Mouse (Mus musculus) CD4-positive, CD25-positive, alpha-beta regulatory T cell, adult 2 months (primary cell): ENCODE results near the gene Rubcnl.
A peak's percentile ranks its signal among the peaks of the same experiment; 100 is the strongest.

Experiments used
- DNase-seq: peaks from one replicate; pipeline ENCODE4 v3.0.0-alpha.2; 2012; ENCODE audit warnings: low read depth, low spot score

Gene Rubcnl

DNA sequence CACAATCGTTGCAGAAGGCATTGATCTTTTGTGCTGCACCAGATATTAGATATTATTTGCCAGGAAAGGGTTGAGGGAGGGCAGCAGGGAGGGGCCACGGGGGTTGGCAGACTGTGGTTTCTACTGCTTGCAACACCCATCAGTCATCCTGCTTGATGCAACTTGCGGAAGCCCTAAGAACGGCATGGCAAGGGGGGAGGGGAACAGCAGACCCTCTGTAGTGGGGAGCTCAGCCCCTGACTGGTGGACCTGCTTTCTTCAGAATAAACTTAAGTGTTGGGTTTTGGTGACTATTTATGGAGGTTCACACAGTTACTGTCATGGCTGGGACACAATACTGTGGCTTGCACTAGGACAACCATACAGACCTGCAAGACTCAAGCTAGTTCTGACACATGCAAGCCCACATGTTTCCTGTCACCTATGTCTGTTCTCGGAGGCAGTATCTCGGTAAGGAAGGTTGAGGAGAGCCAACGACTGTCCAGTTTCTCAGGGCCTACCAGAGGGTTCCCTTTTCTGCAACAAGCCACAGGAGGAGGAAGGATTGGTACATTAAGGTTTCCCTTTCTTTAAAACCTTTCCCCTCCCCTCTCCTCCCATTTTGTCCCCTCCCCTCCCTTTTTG, 53.6 kb downstream of the Rubcnl start:
- DNase-seq: peak; percentile 73

DNA sequence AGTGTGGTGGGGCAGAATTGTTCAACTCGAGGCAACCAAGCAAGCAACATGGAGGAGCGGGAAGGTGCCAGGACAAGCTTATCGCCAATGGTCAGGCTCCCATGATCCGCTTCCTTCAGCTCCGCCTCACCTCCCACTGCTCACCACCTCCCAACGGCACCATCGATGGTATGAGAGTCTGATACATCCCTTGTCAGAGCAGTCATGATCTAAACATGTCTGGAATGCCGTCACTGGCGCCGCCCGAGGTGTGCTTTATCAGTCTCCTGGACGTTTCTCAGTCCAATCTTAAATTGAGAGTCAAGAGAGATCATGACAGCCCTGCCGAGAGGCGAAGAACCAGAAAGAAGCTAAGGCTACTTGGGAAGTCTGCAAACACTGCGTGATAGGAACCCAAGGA, 55.3 kb downstream of the Rubcnl start:
- no peak for DNase-seq

DNA sequence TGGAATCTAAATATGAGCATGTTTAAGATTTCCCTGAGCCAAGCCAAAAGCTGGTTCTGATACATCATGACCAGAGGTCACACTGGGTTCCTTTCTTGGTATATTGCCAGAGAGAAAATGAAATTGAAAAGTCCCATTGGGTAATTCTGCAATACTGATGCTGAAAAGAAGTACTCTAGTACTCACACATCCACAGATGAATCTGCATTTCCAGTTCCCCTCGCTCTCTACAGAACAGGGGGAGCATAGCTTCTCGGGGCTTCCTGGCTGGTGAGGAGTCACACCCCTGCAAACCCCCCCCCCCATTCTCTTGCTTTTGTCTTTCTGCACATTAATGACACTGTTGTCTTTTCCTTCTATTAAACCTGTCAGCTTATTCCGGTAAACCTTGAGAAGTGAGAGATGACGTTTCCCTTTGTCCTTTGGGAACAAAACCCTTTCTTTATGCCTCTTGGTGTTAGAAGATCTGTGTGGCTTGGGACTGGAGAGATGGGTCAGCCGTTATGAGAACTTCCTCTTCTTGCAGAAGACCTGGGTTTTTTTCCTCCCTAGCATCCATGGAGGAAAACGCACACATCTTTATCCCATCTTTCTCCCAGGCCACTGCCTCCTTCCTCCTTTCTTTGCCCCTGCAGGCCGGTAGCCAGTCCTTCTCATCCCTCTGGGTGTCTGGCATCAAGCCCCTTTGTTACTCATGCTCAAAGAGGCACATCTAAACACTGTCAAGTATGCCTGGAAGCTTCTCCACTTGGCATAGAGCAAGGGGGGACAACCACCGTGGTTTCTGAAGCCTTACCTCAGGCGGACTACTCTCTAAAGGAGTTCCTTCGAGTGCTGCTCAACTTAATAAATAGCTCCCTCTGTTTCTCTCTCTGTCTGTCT, 59.7 kb downstream of the Rubcnl start:
- no peak for DNase-seq

DNA sequence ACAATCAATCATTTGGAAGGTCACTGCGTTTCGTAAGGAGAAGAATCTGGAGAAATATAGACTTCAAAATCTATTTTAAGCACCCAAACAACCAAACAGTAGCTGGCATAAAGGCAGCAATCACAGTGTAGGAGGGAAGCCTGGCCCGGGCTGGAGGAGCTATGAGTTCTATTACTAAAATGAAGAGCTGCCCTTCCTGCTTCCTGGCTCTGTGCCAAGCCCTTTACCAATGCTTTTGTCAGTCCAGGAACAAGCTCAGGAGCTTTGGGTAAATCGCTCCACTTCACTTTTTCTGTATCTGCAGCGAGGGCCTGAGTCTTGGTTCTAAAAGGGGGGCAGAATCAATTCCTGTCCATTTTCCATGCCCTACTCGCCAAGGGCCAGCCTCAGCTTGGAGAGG, 62.1 kb downstream of the Rubcnl start:
- no peak for DNase-seq
